Mouse (Mus musculus) urinary bladder, postnatal 14 days (tissue): ENCODE data around the gene Slc44a2.
"Not testable (repeated sequence)": the region's sequence is repeated elsewhere in the genome, so short reads cannot be mapped to it uniquely, and the experiment has no call there.

ENCODE experiments used
- DNase-seq: peaks from one replicate; pipeline ENCODE4 v3.0.0; 2021; ENCODE audit warnings: low spot score

The Slc44a2 gene

DNA sequence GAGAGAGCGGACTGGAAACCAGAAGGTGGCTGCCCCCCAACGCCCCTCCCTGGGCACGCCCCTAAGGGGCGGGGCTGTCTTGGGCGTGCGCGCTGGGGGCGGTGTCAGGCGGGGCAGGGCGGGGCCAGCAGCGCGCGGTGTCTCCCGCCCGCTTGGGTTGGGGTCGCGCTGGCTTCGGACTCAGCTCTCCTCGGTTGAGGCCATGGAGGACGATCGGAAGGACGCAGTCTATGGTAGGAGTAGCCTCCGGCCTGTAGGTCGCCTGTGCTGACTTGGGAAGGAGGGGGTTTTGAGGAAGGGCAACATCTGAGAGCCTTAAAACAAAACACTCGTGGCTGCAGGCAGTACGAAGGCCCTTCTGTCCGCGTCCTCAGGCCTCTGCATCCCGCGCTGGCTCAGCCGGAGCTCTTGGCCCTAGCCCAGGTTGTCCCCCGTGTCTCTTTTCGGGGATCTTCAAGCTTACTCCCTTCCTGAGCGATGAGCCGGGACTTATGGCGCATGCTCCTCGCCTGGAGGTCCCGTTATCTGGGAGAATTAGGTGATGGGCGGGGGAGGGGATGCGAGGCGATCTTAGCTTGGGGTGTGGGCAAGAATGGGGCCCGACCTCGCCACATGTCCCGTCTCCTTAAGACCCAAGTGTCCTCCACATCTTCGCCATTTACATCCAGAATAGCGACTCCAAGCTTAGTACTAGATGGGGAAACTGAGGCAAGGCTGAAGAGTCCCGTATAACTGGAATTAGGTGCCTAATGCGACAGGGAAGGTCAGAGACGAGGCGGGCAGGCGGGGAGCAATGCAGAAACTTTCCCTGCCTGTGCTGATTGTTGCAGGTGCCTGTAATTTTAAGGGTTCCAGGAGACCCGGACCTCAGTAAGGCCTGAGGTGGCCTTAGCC, at the start of gene Slc44a2:
Gene Slc44a2, plus strand, starts transcription at position 80 of the 894 bp plus-strand sequence.
- DNase-seq, result peak; percentile 83

DNA sequence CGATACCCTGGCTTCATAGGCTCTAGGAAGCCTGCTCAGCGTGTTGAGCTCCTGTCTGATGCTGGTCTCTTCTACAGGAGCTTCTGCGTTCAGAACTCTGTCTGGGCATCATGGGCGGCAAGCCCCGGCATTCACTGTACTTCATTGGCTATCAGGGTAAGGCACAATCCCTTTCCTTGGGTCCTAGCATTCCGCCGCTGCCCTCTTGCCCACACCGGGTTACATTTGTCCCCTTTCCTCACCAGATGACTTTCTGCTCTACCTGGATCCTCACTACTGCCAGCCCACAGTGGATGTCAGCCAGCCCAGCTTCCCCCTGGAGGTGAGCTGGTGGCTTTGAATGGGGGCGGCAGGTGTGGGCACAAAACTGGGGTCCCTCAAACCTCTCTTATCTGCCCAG, 48.1 kb upstream of the Slc44a2 start:
- DNase-seq, result no peak

DNA sequence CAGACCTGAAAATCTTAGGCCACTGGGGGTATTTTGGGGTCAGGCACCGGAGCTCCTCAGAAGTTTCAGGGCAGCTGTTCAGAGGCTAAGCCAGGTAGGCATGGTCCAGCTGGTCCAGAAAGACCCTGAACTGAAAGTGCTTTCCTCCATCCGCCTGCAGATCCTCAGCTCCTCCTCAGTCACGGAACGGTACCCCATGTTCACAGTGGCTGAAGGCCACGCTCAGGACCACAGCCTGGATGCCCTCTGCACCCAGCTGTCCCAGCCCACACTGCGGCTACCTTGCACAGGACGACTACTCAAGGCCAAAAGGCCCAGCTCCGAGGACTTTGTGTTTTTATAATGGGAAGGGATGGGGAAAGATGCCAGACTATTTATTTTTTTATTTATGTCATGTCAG, 47.4 kb upstream of the Slc44a2 start:
- no peak for DNase-seq

DNA sequence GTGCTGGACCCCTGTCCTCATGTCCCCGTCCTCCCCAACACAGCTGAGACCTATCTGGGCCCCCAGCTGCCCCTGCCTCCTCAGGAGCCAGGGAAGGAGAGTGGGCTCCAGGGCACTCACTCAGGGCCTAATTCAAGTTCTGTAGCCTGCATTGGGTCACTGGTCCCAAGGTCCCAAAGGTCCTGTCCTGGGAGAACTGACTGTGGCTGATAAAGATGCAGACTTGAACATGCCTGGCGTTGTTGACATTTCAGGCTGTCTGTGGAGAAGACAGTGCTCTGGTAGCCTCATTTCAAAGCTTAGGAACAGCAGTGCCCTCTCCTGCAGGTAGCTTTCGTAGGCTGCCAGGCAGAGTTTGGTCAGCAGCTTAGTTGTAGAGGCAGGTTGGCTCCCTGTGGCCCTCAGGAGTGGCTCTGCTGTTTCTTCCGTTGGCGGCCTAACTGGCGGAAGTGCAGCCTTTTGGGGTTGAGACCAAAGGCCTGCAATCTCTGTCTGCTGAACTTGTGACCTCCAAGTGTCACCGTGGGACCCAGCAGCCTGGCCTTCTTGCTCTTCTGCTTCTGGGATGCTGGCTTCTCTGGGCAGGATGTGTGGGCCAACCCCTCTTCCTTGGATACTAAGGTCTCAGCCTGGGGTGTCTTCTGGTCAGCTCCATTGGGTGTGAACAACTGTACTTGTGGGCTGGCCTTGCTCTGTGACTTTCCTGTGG, 46.8 kb upstream of the Slc44a2 start:
- no peak for DNase-seq

DNA sequence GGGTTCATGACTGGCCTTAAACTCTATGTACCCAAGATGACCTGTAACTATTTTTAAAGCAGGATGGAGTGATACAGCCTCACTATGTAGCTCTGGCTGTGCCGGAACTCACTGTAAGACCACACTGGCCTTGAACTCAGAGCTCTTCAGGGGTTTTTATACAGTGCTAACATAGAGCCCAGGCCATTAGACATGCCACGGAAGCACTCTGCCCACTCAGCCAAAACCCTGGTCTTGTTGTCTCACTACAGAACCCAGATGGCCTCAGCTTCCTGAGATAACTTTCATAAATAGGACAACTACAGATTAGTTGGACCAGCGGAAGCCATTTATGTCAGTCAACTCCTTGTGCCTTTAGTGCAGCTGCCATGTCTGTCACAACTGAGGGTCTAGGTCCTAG, 46.2 kb upstream of the Slc44a2 start:
- no peak for DNase-seq

DNA sequence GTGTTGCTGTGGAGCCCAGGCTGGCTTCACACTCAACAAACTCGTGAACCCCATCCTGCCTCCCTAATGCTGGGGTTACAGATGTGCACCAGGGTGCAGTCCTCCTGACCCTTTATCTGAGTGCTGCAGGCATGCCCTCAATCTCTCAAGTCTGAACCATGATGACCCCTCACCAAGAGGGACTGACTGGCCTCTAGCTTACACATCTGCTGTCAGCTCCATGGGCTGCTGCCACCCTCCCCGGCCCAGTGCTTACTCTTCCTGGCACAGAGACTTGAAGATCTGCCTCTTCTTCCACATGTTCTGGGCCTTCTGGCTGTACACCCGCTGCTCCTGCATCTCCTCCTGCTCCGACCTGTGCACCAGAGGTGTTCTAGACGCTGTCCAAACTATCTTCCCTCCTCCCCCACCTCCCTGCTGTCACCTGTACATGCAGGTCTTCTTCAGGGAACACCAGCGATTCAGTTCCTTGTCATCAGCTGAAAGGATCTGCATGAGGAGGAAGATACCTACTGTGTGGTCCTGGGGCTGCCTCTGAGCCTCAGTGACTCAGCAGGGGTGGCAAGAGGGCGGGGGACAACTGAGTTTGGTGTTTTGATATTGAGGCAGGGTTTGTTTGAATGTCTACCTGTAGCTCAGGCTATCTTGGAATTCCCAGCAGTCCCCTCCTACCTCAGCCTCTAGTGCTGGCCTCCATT, 45.3 kb upstream of the Slc44a2 start:
- no peak for DNase-seq

DNA sequence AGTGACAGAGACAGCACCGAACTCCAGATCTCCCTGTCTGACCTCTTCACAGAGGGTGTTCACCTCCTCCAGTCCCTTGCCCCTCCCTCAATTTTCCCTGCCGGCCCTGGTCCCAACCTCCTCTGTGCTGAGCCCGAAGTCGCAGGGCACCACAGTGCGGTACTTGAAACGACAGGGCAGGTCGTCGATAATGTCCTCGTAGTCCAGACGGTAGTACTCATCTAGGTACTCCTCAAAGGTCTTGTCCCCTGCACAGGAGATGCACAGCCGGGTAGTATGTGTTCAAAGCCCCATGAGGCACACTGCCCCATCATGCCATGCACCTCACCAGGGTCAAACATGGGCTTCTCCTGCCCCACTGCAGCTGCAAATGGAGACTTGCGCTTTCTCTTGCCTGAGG, 44.8 kb upstream of the Slc44a2 start:
- no peak for DNase-seq

DNA sequence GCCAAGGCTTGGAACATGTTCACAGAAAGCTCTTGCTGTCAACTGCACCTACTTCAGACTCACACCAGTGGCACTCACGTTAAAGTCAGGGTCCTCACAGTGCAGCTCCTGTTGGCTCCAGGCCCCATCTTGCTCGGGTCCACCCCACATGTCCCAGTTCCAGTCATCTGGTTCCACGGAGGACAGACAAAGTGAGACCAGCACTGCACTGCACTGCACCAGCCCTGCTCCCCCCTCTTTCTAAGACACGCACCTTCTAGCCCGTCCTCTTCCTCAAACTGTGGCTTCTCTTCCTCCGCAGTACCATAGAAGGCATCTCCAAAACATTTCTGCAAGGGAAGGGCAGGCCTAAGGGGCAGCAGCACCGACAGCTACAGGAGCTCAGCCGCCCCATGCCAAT, 44.2 kb upstream of the Slc44a2 start:
- DNase-seq, result no peak

DNA sequence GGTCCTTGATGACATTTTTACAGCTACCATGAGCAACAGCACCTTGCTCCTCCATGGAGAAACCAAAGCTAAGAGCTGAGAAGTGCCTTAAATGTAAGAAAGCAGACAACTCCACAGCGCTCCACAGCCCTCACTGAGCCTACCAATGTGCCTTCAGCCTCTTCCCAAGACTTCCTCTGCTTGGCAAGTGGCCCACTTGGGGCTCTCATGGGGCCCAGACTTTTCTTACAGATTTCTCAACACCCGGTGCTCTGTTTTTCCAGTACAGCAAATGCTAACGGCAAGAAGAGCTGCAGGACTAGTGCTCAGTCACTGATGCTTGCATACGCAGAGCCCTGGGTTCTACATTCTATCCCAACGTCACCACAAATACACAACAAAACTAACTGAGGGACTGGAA, 42.7 kb upstream of the Slc44a2 start:
- no peak for DNase-seq

DNA sequence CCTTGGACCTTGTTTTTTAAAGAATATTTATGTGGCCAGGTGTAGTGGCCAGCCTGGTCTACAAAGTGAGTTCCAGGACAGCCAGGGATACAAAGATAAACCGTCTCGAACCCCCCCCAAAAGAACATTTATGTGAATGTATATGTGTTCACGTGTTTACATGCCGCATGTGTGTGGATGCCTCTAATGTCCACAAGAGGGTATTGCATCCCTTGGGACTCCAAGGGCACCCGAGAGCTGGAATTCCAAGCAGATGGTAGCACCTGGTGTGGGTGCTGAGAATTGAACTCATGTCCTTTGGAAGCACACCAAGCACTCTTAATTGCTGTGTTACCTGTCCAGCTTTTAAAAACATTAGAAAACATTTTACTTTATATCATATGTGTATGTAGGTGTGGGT, 36.9 kb upstream of the Slc44a2 start:
- DNase-seq, result no peak

DNA sequence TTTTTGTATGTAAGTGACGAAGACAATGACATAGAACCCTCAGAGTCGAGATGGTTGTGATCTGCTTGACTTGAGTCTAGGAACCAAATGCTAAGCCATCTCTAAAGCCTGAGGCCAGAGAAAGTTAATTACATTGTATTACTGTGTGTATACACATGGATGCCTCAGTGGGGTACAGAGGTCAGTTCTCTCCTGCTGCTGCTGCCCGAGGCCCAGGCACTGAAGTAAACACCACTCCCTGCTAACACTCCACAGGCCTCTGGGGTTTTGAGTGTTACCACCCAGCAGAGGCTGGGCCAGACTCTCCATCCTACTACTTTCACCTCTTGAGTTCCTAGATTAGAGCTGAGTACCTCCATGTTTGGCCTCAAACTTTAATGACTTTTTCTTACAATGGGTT, 36.5 kb upstream of the Slc44a2 start:
- DNase-seq, result no peak

DNA sequence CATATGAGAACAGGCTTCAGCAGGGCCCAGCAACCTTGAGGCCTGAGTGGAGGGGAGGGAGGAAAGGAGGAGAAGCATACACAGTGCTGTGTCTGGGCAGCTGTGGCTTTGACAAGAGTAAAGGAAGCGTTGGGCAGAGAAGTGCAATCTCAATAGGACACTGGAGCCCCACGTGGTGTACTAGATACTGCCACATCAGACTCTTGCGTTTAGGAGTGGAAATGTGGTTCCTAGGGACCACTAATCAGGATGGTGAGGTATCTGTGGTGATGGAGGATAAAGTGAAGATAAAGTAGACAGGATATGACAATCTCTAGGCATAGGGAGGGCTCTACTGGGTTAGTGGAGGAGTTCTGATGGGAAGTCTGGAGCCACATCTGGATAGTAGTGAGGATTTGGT, 33.7 kb upstream of the Slc44a2 start:
- DNase-seq, result no peak

DNA sequence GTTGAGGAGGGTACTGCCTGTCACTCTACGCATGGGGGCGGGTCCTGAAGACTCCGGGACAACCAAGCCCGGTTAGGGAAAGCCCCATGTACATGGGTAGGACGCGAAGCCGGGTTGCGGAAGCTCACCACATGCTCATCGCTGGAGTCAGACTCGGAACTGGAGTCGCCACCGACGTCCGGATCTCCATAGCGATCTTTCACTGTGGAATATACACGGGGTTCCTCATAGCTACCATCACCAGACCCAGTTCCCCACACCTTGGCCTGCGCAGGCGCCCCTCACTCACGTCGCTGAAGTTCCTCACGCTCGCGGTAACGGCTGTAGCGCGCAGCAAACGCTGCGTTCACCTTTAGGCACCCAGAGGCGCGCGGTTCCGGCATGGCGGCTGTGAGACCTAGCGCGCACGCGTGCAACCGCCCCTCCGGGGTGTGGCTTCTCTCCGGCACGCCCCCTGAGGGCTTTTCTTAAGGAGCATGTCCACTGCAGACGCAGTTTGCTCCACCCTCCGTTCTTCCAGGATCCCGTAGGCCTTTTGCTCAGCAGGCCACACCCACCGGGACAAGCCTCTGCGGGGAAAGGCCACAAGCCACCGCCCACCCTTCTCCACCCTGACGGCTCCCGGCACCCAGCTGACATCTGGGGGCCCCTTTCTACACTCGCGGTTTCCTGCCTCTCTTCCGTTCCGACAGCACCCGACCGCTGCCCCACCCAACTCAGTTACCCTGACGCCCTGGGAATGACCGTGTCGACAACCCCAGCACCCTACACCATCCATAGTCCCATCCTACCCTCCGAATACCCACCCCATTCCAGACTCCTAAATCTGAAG, 32.7 kb upstream of the Slc44a2 start, which contains the start of gene Kri1:
Gene Kri1, minus strand, starts transcription at position 399 of the 832 bp plus-strand sequence.
- peak; percentile 98 for DNase-seq

DNA sequence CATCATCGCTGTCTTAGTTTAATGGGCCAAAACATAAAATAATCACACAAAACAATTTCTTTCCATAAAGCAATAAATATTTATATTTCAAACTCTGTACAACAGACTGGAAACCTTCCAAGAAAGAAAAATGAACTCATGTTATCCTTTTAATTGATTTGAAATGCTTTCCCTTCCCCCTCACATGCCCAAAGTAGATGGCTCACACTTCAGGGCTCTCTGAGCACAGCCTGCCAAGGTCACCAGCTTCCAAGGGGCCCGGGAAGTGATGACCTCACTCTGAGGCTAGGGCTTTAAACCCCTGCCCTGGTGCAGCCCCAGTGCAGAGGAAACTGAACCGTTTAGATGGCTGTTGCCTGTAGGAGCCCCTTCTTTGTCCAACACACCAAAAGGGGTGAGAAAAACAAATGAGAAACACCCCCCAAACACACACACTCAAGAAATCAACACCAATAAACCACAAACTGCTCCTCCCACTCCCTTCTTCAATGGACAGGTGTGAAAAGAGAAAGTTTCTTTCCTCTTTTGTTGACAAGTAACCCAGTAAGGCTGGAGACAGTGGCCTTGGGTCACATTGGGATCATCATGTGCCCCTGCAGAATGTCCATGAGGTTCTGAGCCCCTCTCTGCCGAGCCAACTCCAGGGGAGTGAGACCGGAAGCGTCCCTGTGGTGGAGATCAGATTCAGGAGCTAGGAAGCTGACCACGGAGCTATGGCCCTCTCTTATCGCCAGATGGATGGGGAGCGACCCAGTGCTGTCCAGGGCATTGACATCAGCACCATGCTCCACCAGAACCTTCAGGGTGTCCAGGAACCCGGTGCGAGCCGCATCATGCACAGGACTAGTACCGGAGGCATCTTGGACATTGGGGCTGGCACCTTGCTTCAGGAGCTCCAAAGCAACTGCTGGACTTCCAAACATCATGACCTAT, 31.8 kb upstream of the Slc44a2 start:
- DNase-seq, result no peak

DNA sequence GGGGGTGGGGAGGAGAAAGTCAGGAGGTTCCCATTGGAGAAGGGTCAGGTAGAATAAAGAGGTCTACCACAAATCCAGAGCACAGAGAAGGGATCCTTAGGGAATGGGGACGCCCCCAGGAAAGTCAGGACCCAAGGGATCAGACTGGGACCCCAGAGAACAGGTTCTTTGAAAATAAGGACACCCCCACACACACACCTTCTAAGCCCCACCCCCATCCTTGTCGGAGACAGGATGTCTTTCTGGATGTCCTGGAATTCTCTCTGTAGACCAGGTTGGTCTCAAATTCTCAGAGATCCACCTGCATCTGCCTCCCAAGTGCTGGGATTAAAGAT, 31.2 kb upstream of the Slc44a2 start:
- DNase-seq, result no peak

DNA sequence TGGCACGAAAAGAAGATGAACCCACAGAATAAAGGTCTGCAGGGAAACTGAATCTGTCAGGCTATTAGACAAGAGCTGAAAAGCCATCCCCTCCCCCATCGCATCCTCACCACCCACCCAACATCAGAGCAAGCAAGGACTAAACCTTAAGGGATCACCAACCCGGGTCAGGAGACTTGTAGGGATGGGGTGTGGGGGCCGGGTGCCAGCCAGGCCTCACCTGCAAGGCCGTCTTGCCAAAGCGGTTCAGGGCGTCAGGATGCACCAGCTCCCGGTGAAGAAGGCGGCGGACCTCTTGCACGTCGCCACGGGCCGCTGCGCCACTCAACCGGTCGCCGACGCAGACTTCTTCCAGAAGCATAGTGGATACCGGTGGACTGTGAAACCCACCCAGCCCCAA, 29.9 kb upstream of the Slc44a2 start:
- DNase-seq, result no peak

DNA sequence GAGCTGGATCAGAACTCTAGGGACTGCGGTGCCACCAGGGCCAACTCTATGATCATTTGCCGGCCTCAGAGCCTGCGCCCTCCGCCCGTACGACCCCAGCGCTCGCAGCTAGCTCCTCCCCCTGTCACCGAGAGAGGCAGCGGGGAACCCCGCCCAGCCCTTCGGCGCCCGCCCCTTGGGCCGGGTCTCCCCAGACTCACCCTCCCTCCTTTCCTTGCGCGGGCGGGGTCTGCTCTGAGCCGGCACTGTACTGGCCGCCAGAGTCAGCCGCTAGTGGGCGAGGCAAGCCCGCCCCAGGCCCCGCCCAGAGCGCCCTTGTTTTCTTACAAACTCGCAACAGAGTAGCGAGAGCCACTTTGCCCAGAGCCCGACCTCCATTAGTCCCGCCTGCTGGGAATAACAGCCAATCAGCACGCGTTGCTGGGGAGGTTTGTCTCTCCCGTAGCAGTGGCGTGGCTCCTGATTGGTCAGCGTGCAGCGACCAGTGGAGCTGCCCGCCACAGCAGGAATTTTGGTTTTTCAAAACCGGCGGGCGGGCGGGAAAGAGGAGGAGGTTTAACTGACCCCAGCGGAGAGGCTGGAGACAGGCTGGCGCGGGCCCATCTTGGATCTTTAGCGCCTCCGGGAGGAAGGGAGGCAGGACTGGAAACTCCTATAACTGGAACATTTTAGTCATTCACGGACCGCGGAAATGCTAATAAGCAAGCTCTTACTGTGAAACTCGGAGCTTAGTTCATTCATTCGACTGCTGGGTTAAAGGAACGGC, 29.3 kb upstream of the Slc44a2 start, which contains the start of gene Cdkn2d:
Gene Cdkn2d, minus strand, starts transcription at position 386 of the 766 bp plus-strand sequence.
- peak; percentile 100 for DNase-seq

DNA sequence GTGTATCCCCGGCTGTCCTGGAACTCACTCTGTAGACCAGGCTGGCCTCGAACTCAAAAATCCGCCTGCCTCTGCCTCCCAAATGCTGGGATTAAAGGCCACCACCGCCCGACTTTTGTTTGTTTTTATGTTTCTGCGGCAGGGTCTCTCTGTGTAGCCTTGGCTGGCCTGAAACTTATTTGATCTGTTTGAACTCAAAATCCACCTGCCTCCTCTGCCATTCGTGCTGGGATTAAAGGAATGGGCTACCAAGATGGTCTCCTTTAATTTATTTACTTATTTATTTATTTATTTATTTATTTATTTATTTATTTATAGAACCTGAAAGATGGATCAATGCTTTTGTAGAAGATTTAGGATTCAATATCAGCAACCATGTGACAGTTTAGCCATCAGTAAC, 28.6 kb upstream of the Slc44a2 start:
- not testable (repeated sequence) for DNase-seq

DNA sequence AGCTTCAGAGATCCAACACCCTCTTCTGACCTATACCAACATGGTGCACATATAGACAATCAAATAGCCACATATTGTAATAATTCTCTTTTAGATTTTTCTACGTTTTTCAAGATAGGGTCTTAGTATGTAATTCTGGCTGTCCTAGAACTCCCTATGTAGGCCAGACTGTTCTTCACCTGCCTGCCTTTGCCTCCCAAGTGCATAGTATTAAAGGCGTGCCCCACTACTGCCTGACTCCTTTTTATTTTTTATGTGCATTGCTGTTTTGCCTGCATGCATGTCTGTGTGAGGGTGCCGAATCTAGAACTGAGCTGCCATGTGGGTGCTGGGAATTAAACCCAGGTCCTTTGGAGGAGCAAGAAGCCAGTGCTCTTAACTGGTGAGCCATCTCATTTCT, 28.2 kb upstream of the Slc44a2 start:
- no peak for DNase-seq

DNA sequence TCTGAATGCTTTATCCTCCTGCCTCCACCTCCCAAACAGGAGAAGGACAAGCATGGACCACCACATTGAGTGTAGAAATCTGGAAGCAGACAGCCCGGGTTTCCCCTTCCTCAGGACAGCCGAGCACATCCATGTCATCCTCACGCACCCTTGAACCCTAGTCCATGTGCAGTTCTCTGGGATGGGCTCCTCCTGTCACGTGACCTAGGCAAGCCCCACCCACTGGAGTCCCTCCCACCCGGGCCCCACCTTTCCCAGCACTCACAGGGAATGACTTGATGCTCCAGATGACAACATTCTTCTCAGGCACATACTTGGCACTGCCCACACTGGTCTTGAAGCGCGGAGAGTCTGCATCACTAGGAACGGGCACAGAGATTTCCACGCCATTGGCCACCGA, 21.5 kb upstream of the Slc44a2 start:
- DNase-seq, result no peak
